In genomic region chr16:21353545-21353944, GRCm38 (mm10) we compare ENCODE assay signal across 8 mouse cellular contexts.
DNase-seq lines count a peak whose midpoint lies in the region; ATAC-seq and TF ChIP-seq lines count a peak whose summit lies in the region.
"Had no signal": no experiment of that assay in that cellular context is flagged by ENCODE, and none has a peak within 500 bp of the region (broad histone marks: within the 10 kb centered on the region; RNA-seq: fewer than 3 reads in every experiment).

No protein-coding gene starts in this region.

- no peak overlapping the region for H3K27ac ChIP-seq in liver, adult 2 months (replicated peaks; ENCODE audit: insufficient read depth, low read depth, low read length)
- H3K27ac ChIP-seq in liver, postnatal 0 days (ENCODE audit: low read depth) = no peak overlapping the region
- H3K27ac ChIP-seq: liver, embryonic 14.5 days had no signal

- H3K79me2 ChIP-seq in liver, adult 2 months (ENCODE audit: control insufficient read depth, insufficient read depth, low read length) = no peaks in the 10 kb centered on the region

- no peaks in the 10 kb centered on the region for H3K9me3 ChIP-seq in liver, postnatal 0 days (ENCODE audit: low read length)

- H3K4me3 ChIP-seq in liver, adult 2 months (ENCODE audit: insufficient read depth, low read depth, low read length) = no peak overlapping the region
- no peak overlapping the region for H3K4me3 ChIP-seq in liver, postnatal 0 days (ENCODE audit: low read depth, low read length)

- H3K4me2 ChIP-seq in liver, postnatal 0 days (ENCODE audit: low read depth, low read length) = no peak overlapping the region

- 20% methylated on average over 6 of the region's 6 CpGs for WGBS in liver, adult 2 months
- 25% methylated on average over 6 of the region's 6 CpGs for WGBS in liver, postnatal 0 days (ENCODE audit: insufficient replicate concordance)

- H3K27me3 ChIP-seq in liver, adult 2 months (ENCODE audit: control insufficient read depth, insufficient read depth, low read length) = no peaks in the 10 kb centered on the region
- H3K27me3 ChIP-seq in liver, postnatal 0 days (ENCODE audit: insufficient read depth, low read length) = no peaks in the 10 kb centered on the region

- H3K4me1 ChIP-seq in liver, adult 2 months (ENCODE audit: control insufficient read depth, insufficient read depth, low read length) = no peaks in the 10 kb centered on the region
- peaks cover 28% of the 10 kb centered on the region for H3K4me1 ChIP-seq in liver, postnatal 0 days (ENCODE audit: insufficient read depth)

- no peak for TF ChIP-seq EP300 in liver, postnatal 0 days (IDR thresholded peaks at IDR 0.05; ENCODE audit: low read depth)

- TF ChIP-seq CTCF in liver, adult 2 months (IDR thresholded peaks at IDR 0.05; ENCODE audit: low read depth, low read length) = no peak
- no peak for TF ChIP-seq CTCF in liver, postnatal 0 days (IDR thresholded peaks at IDR 0.05; ENCODE audit: low read depth)

- no peaks in the 10 kb centered on the region for H3K36me3 ChIP-seq in liver, adult 2 months (ENCODE audit: control insufficient read depth, insufficient read depth, low read length)
- H3K36me3 ChIP-seq in liver, postnatal 0 days (replicated peaks; ENCODE audit: insufficient read depth, low read length) = no peaks in the 10 kb centered on the region

- no peak for TF ChIP-seq POLR2A in liver, adult 2 months (IDR thresholded peaks at IDR 0.05; ENCODE audit: extremely low read depth, insufficient read depth, low read length)

- no peak overlapping the region for H3K9ac ChIP-seq in liver, adult 2 months (ENCODE audit: low read depth, low read length)
- no peak overlapping the region for H3K9ac ChIP-seq in liver, postnatal 0 days (replicated peaks)
- H3K9ac ChIP-seq: liver, embryonic 14.5 days had no signal

- no peak for ATAC-seq in liver, postnatal 0 days
- ATAC-seq in common myeloid progenitor, adult 5-6 weeks (replicated peaks; ENCODE audit: low read depth, poor library complexity, severe bottlenecking) = 0 out of 2 replicates have a peak, but pooled peaks have one; percentile 20

- DNase-seq in liver, adult 2 months (ENCODE audit: extremely low read depth, low read depth, low spot score) = peak; percentile 5
- DNase-seq in liver, postnatal 0 days = no peak
- DNase-seq in induced T-regulatory cell, adult 2 months (ENCODE audit: low read depth) = peak; percentile 24
- peak; percentile 47 for DNase-seq in right cerebral cortex, postnatal 4 days
- no peak for DNase-seq in cerebellum, postnatal 36 days
- DNase-seq in gastrocnemius, postnatal 25 days = no peak

Comparison
In these comparisons a context has a peak if more than half of its experiments do, and no peak if none do; other contexts are left out.
1. DNase-seq: peak in liver, adult 2 months (single experiment), induced T-regulatory cell, adult 2 months (single experiment) and right cerebral cortex, postnatal 4 days (single experiment); none in liver, postnatal 0 days (single experiment), cerebellum, postnatal 36 days (0 of 2) and gastrocnemius, postnatal 25 days (single experiment).